Mouse (Mus musculus): ENCODE measurements at regions not wholly inside any gene's neighbourhood (a gene's known extent, or its start where the extent isn't known, plus 50 kb on each side); places are given as distances from the start of the nearest gene placed in this dataset.

GRCm38 (mm10) chr5:51783523-51783922, 216.0 kb upstream of the Ppargc1a start:
- TF ChIP-seq POU5F1 (IDR thresholded peaks at IDR 0.05; ENCODE audit: borderline replicate concordance, low read length) (no peak), CTCF (conservative IDR thresholded peaks at IDR 0.05; ENCODE audit: low read length) (no peak), NANOG (IDR thresholded peaks at IDR 0.05; ENCODE audit: borderline replicate concordance, low read length) (no peak)

Data from E14TG2a.4 (cell line).